Mouse (Mus musculus) Patski (cell line): ENCODE measurements around the gene Aph1a. TPM values are rescaled to one million over a fixed set of nuclear protein-coding genes. Genes with fewer than 3 reads are reported as not detected.
"Not testable (repeated sequence)": the region's sequence is repeated elsewhere in the genome, so short reads cannot be mapped to it uniquely, and the experiment has no call there.

Experiments used
- ATAC-seq: fragments of 100-300 bp; one replicate; pipeline ENCODE4 v1.8.0; 2021
- CTCF ChIA-PET: fragments of 350-600 bp; sonication (Branson Sonifier 250); formaldehyde crosslinking; loops from one replicate; lab custom pipeline; 2022; ENCODE audit warnings: inconsistent platforms; lab: Charles Lee
- POLR2A ChIA-PET: fragments of 350-600 bp; sonication (Branson Sonifier 250); formaldehyde crosslinking; loops from one replicate; lab custom pipeline; 2022; ENCODE audit warnings: antibody characterized with exemption, inconsistent platforms; lab: Charles Lee
- DNase-seq: peaks from one replicate; pipeline ENCODE4 v3.0.0-alpha.2; 2011; ENCODE audit warnings: low read depth, low spot score
- H3K27me3 ChIP-seq: fragments of 371-371 bp; one replicate; pipeline ENCODE4 v1.5.1; 2021
- CTCF ChIP-seq: fragments of 100-300 bp; IDR thresholded peaks from one replicate; pipeline ENCODE4 v1.5.1; 2021
- in situ Hi-C: fragments of 300-500 bp; cut with MboI; formaldehyde crosslinking; loops from 3 replicates; pipeline ENCODE4 v1.11.1; 2018; ENCODE audit warnings: low pct_unique_long_range_greater_than_20kb, mixed read lengths
- polyA plus RNA-seq: library from polyadenylated mRNA; unstranded; gene quantifications from one replicate; pipeline ENCODE4 v1.2.3, GENCODE M21; 2021

Gene Aph1a
- polyA plus RNA-seq, 1 experiment from 2014 or later = 297 TPM

- in situ Hi-C loops = no loop called here
- peak; percentile 44 for ATAC-seq
- ChIA-PET CTCF (interaction anchor here (1.6 kb wide), 1 partner anchor 11 kb away, joined by 4 read pairs; no protein-coding TSS in a partner anchor), POLR2A (interaction anchor here (0.7 to 2.9 kb wide), 2 partner anchors 11 to 589 kb away, joined by 3 to 16 read pairs; partner anchors contain the start of gene Car14)
- DNase-seq = no peak
- no peaks in the 10 kb centered on the region for H3K27me3 ChIP-seq
- no peak for TF ChIP-seq CTCF
Observed at GRCm38 (mm10) chr3:95894317-95895160, 770 bp downstream of the Aph1a start.

- H3K27me3 ChIP-seq, DNase-seq, in situ Hi-C loops, CTCF ChIA-PET, ATAC-seq: not testable (repeated sequence)
- POLR2A ChIA-PET = interaction anchor here (0.7 kb wide), 1 partner anchor 10 kb away, joined by 3 read pairs; no protein-coding TSS in a partner anchor
Observed at GRCm38 (mm10) chr3:95895501-95895900, 1.7 kb downstream of the Aph1a start.

GRCm38 (mm10) chr3:95899800-95900524, 6.2 kb downstream of the Aph1a start:
- no peaks in the 10 kb centered on the region for H3K27me3 ChIP-seq
- ATAC-seq = no peak
- POLR2A ChIA-PET = interaction anchor here (0.6 to 2.3 kb wide), 3 partner anchors 17 to 158 kb away, joined by 3 to 4 read pairs (median 4); partner anchors contain the start of genes Ciart and Vps45
- TF ChIP-seq CTCF = no peak
- in situ Hi-C loops = no loop called here
- no peak for DNase-seq
- CTCF ChIA-PET = interaction anchor here (1.0 to 1.4 kb wide), 4 partner anchors 12 to 362 kb away, joined by 3 to 5 read pairs (median 4); partner anchors contain the start of gene Ciart

- ATAC-seq = no peak
Observed at GRCm38 (mm10) chr3:95901616-95902372, 8.0 kb downstream of the Aph1a start.

GRCm38 (mm10) chr3:95902373-95902625, 8.5 kb downstream of the Aph1a start:
- ChIA-PET CTCF (no interaction called here), POLR2A (no interaction called here)
- in situ Hi-C loops = no loop called here
- ATAC-seq (no peak), DNase-seq (no peak)
- H3K27me3 ChIP-seq = no peaks in the 10 kb centered on the region
- no peak for TF ChIP-seq CTCF

More at GRCm38 (mm10) chr3:95901616-95902372, 8.0 kb downstream of the Aph1a start:
- in situ Hi-C loops = no loop called here
- no peak for TF ChIP-seq CTCF
- POLR2A ChIA-PET = interaction anchor here (2.3 kb wide), 1 partner anchor 19 kb away, joined by 4 read pairs; the partner anchor contains the start of gene Ciart
- H3K27me3 ChIP-seq = no peaks in the 10 kb centered on the region
- DNase-seq = no peak
- CTCF ChIA-PET = interaction anchor here (0.9 to 1.2 kb wide), 3 partner anchors 9 to 33 kb away, joined by 3 to 4 read pairs (median 4); no protein-coding TSS in a partner anchor

- DNase-seq (no peak), ATAC-seq (no peak)
- in situ Hi-C loops = no loop called here
- no peaks in the 10 kb centered on the region for H3K27me3 ChIP-seq
- ChIA-PET CTCF (interaction anchor here (1.4 to 6.0 kb wide), 2 partner anchors 14 to 20 kb away, joined by 5 to 46 read pairs; partner anchors contain the start of gene Ciart), POLR2A (interaction anchor here (0.7 kb wide), 1 partner anchor 48 kb away, joined by 7 read pairs; no protein-coding TSS in a partner anchor)
- TF ChIP-seq CTCF = no peak
Observed at GRCm38 (mm10) chr3:95902643-95903042, 8.9 kb downstream of the Aph1a start.

- POLR2A ChIA-PET = interaction anchor here (1.0 to 3.8 kb wide), 2 partner anchors 10 to 22 kb away, joined by 3 to 16 read pairs; partner anchors contain the start of genes Aph1a and Ciart
- in situ Hi-C loops = no loop called here
- no peaks in the 10 kb centered on the region for H3K27me3 ChIP-seq
- no peak for DNase-seq
- ATAC-seq = no peak
- CTCF ChIA-PET = interaction anchor here (1.4 to 6.0 kb wide), 2 partner anchors 12 to 21 kb away, joined by 5 to 46 read pairs; partner anchors contain the start of gene Ciart
- no peak for TF ChIP-seq CTCF
Observed at GRCm38 (mm10) chr3:95903753-95904502, 10.2 kb downstream of the Aph1a start.

- POLR2A ChIA-PET = interaction anchor here (3.8 kb wide), 1 partner anchor 11 kb away, joined by 16 read pairs; the partner anchor contains the start of gene Aph1a
- DNase-seq (no peak), ATAC-seq (no peak)
- H3K27me3 ChIP-seq = no peaks in the 10 kb centered on the region
- in situ Hi-C loops = no loop called here
- TF ChIP-seq CTCF = no peak
- CTCF ChIA-PET = interaction anchor here (3.7 to 6.0 kb wide), 2 partner anchors 15 to 22 kb away, joined by 22 to 46 read pairs; partner anchors contain the start of gene Ciart
Observed at GRCm38 (mm10) chr3:95904568-95904967, 10.8 kb downstream of the Aph1a start, which contains the start of gene Car14. Gene Car14 (minus strand): TSS chr3:95904691.
